Mouse (Mus musculus) Patski (cell line): ENCODE measurements around the gene Bicc1. TPM values are rescaled to one million over a fixed set of nuclear protein-coding genes. Genes with fewer than 3 reads are reported as not detected.
A peak's percentile ranks its signal among the peaks of the same experiment; 100 is the strongest.

ENCODE experiments used
- ATAC-seq: fragments of 100-300 bp; one replicate; pipeline ENCODE4 v1.8.0; 2021
- CTCF ChIA-PET: fragments of 350-600 bp; sonication (Branson Sonifier 250); formaldehyde crosslinking; loops from one replicate; lab custom pipeline; 2022; ENCODE audit warnings: inconsistent platforms; lab: Charles Lee
- POLR2A ChIA-PET: fragments of 350-600 bp; sonication (Branson Sonifier 250); formaldehyde crosslinking; loops from one replicate; lab custom pipeline; 2022; ENCODE audit warnings: antibody characterized with exemption, inconsistent platforms; lab: Charles Lee
- DNase-seq: peaks from one replicate; pipeline ENCODE4 v3.0.0-alpha.2; 2011; ENCODE audit warnings: low read depth, low spot score
- H3K27me3 ChIP-seq: fragments of 371-371 bp; one replicate; pipeline ENCODE4 v1.5.1; 2021
- CTCF ChIP-seq: fragments of 100-300 bp; IDR thresholded peaks from one replicate; pipeline ENCODE4 v1.5.1; 2021
- in situ Hi-C: fragments of 300-500 bp; cut with MboI; formaldehyde crosslinking; loops from 3 replicates; pipeline ENCODE4 v1.11.1; 2018; ENCODE audit warnings: low pct_unique_long_range_greater_than_20kb, mixed read lengths
- polyA plus RNA-seq: library from polyadenylated mRNA; unstranded; gene quantifications from one replicate; pipeline ENCODE4 v1.2.3, GENCODE M21; 2021

Bicc1 gene
- polyA plus RNA-seq, 1 experiment from 2014 or later: 384 TPM

GRCm38 (mm10) chr10:71117766-71118165 is 41.7 kb downstream of the Bicc1 start:
- DNase-seq: no peak
- CTCF ChIA-PET: interaction anchor here (1.4 to 1.6 kb wide), 2 partner anchors 37 to 100 kb away, joined by 3 read pairs; no protein-coding TSS in a partner anchor
- no peak for ATAC-seq
- POLR2A ChIA-PET: no interaction called here
- H3K27me3 ChIP-seq: no peaks in the 10 kb centered on the region
- in situ Hi-C loops: no loop called here
- no peak for TF ChIP-seq CTCF

- ATAC-seq (no peak), DNase-seq (no peak)
- POLR2A ChIA-PET: interaction anchor here (0.6 to 1.1 kb wide), 3 partner anchors 9 to 41 kb away, joined by 3 to 4 read pairs (median 3); no protein-coding TSS in a partner anchor
- no peak for TF ChIP-seq CTCF
- in situ Hi-C loops: no loop called here
- CTCF ChIA-PET: interaction anchor here (1.1 to 1.4 kb wide), 2 partner anchors 9 to 66 kb away, joined by 3 to 6 read pairs; no protein-coding TSS in a partner anchor
- no peaks in the 10 kb centered on the region for H3K27me3 ChIP-seq
These were observed 45.1 kb downstream of the Bicc1 start for GRCm38 (mm10) chr10:71114260-71114920.

- ChIA-PET POLR2A (interaction anchor here (1.4 kb wide), 1 partner anchor 8 kb away, joined by 4 read pairs; no protein-coding TSS in a partner anchor), CTCF (interaction anchor here (2.1 kb wide), 1 partner anchor 8 kb away, joined by 6 read pairs; no protein-coding TSS in a partner anchor)
- ATAC-seq: no peak
- TF ChIP-seq CTCF: no peak
- in situ Hi-C loops: no loop called here
- no peaks in the 10 kb centered on the region for H3K27me3 ChIP-seq
- DNase-seq: no peak
These were observed 52.9 kb downstream of the Bicc1 start for GRCm38 (mm10) chr10:71106491-71107205.

GRCm38 (mm10) chr10:71104791-71105190 is 54.7 kb downstream of the Bicc1 start:
- no peak for TF ChIP-seq CTCF
- POLR2A ChIA-PET: interaction anchor here (1.4 kb wide), 1 partner anchor 10 kb away, joined by 4 read pairs; no protein-coding TSS in a partner anchor
- no peaks in the 10 kb centered on the region for H3K27me3 ChIP-seq
- DNase-seq (no peak), ATAC-seq (no peak)
- CTCF ChIA-PET: interaction anchor here (2.1 kb wide), 1 partner anchor 10 kb away, joined by 6 read pairs; no protein-coding TSS in a partner anchor
- in situ Hi-C loops: no loop called here

GRCm38 (mm10) chr10:71100815-71101499 is 58.5 kb downstream of the Bicc1 start:
- POLR2A ChIA-PET: no interaction called here
- no peak for ATAC-seq
- no peaks in the 10 kb centered on the region for H3K27me3 ChIP-seq
- no peak for TF ChIP-seq CTCF
- no peak for DNase-seq
- in situ Hi-C loops: no loop called here
- CTCF ChIA-PET: no interaction called here

GRCm38 (mm10) chr10:71094707-71095254 is 64.7 kb downstream of the Bicc1 start:
- DNase-seq (no peak), ATAC-seq (no peak)
- TF ChIP-seq CTCF: no peak
- ChIA-PET CTCF (no interaction called here), POLR2A (no interaction called here)
- H3K27me3 ChIP-seq: no peaks in the 10 kb centered on the region
- in situ Hi-C loops: no loop called here

GRCm38 (mm10) chr10:71093312-71093711 is 66.2 kb downstream of the Bicc1 start:
- no peak for ATAC-seq
- no peaks in the 10 kb centered on the region for H3K27me3 ChIP-seq
- ChIA-PET POLR2A (no interaction called here), CTCF (interaction anchor here (1.3 kb wide), 1 partner anchor 41 kb away, joined by 3 read pairs; no protein-coding TSS in a partner anchor)
- in situ Hi-C loops: no loop called here
- TF ChIP-seq CTCF: peak; percentile 35
- no peak for DNase-seq

GRCm38 (mm10) chr10:71087359-71087716 is 72.2 kb downstream of the Bicc1 start:
- ChIA-PET POLR2A (interaction anchor here (0.6 kb wide), 1 partner anchor 70 kb away, joined by 4 read pairs; no protein-coding TSS in a partner anchor), CTCF (interaction anchor here (1.6 kb wide), 1 partner anchor 26 kb away, joined by 3 read pairs; no protein-coding TSS in a partner anchor)
- no peak for TF ChIP-seq CTCF
- in situ Hi-C loops: no loop called here
- H3K27me3 ChIP-seq: no peaks in the 10 kb centered on the region
- ATAC-seq: peak; percentile 45
- DNase-seq: no peak

GRCm38 (mm10) chr10:71086571-71087358 is 72.7 kb downstream of the Bicc1 start:
- H3K27me3 ChIP-seq: no peaks in the 10 kb centered on the region
- in situ Hi-C loops: no loop called here
- ATAC-seq (peak; percentile 66), DNase-seq (peak; percentile 33)
- POLR2A ChIA-PET: no interaction called here
- CTCF ChIA-PET: no interaction called here
- TF ChIP-seq CTCF: no peak
